Mouse (Mus musculus): ENCODE results near the gene Rerg. TPM values are rescaled to one million over a fixed set of nuclear protein-coding genes. Genes with fewer than 3 reads are reported as not detected.

The Rerg gene
- polyA plus RNA-seq (2017; shearing (Covaris generic)), result under 1 TPM in 1 of 2 experiments, not detected in 1; 0.17 TPM

DNA sequence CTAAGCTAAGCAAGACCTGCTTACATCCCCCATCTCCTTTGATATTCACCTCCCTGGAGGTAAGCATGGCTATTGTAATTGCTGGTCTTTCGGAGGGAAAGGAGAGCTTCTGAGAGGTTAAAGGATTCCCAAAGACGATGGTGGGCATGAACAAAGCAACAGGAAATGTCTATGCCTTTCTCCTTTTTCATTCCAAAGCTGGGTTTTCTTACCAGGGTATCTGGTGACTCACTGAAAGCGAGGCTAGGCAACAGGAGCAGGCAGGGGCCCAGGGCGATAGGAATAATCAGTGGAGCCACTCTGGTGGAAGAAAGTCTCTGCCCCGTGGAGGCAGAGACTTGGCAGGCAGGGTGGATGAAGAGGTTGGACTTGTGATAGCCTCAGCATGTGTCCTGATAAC is at the start of gene Rerg:
Rerg (minus strand) TSS at position 272 of the 400 bp plus-strand sequence.

Other genes starting within 250 kb of the Rerg start
- gene Erp27, start 248.3 kb downstream of the Rerg start, polyA plus RNA-seq (2017; shearing (Covaris generic)), result 1 to 10 TPM; 1.8 TPM
- 1 to 10 TPM in 1 of 2 experiments, under 1 TPM in 1; 0.42 to 1.6 TPM for gene Pde6h, start 246.7 kb downstream of the Rerg start, polyA plus RNA-seq (2017; shearing (Covaris generic))
- 1,000 to 10,000 TPM; 2,036 to 2,387 TPM for gene Arhgdib, start 228.6 kb downstream of the Rerg start, polyA plus RNA-seq (2017; shearing (Covaris generic))
- under 1 TPM; 0.11 to 0.70 TPM for gene Ptpro, start 81.8 kb upstream of the Rerg start, polyA plus RNA-seq (2017; shearing (Covaris generic))

Measured in inflammation-experienced regulatory T-cells (primary cell).